Mouse (Mus musculus) adrenal gland (tissue): ENCODE data around the gene Arid1a.
"Not testable (repeated sequence)": the region's sequence is repeated elsewhere in the genome, so short reads cannot be mapped to it uniquely, and the experiment has no call there.

Source experiments
- intact Hi-C: fragments of 180-260 bp; cut with DNase I; formaldehyde crosslinking; loops from one replicate; pipeline ENCODE4 v1.15.1; 2025

The Arid1a gene

DNA sequence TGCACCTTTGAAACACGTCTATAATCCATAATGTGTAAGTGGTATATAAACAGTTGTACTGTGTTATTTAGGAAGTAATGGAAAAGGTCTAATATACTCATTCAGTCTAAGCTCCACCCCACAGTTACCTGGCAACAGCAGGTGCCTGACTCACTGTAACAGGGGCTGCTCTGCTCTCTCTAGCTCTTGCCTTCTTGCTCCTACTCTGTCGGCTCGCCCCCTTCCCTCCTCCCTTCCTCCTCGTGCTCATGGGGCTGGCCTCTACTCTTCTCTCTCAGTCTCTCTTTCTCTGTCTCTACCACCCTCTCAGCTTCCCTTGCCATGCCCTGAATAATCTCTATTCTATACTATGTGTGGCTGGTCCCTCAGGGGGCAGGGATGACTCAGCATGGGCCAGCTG is 99.6 kb downstream of the Arid1a start:
- intact Hi-C loops = no loop called here

DNA sequence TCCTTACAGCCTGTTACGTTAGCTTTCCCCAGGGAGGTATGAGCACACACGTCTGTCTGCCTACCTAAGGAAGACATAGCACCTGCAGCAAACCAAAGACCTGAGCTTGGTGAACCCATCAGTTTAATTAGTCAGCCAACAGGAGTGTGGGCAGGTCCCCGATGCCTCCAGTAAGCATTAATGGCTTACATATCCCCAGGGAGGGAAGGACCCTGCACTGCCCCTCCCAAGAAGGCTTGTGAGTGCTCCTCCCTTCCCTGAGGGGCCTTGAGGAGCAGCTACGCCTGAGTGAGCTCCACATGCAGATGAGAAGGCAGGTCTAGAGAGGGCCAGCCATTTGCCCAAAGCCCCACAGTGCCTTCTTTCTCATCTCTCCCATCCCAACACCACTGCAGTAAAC is 100.3 kb downstream of the Arid1a start:
- intact Hi-C loops = no loop called here

DNA sequence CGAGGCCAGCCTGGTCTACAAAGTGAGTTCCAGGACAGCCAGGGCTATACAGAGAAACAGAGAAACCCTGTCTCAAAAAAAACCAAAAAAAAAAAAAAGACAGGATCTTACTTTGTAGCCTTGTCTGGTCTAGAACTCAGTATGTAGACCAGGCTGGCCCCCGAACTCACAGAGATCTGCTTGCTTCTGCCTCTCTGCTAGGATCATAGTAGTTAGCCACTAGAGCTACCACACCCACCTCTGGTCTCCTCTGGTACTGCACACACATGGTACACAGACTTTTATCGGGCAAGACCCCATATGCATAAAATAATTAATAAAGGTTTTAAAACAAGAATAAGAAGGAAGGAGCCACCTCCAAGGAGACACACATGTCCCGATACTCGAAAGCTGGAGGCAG is 102.5 kb downstream of the Arid1a start:
- intact Hi-C loops = loop anchor here (5.0 kb wide), 1 partner anchor 62 kb away; no protein-coding TSS in a partner anchor

DNA sequence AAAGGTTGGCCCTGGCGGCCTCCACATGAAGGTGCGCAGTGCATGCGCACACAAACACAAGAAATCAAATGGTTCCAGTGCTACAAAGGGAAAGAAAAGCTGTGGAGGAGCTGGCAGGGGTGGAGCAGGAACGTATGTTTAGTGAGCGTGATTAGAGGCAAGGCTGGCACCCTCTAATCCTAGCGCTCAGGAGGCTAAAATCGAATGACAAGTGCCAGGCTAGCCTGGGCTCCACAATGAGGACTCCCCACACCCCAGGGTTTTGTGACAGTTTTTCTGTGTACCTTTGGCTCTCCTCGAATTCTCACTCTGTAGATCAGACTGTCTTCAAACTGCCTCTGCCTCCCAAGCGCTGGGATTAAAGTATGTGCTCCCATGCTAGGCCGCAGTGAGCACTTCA is 103.8 kb downstream of the Arid1a start:
- intact Hi-C loops = loop anchor here (5.0 kb wide), 1 partner anchor 60 kb away; no protein-coding TSS in a partner anchor

DNA sequence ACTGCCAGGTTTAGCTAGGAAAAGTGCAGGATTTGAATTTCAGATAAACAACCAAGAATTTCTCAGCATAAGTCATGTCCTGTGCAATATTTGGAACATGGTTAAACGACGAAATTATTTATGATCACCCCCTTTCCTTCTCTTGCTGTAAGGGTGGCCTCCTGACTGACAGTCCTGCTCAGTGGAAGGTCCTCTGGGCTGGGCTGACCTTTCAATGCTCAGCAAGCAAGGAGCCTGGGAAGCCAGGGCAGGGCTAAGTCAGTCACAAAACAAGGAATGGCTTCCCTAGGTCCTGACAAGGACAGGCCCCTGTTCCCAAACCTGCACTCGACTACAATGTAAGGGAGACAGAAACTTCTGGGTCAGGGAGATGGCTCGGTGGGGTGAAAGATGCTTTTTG is 104.6 kb downstream of the Arid1a start:
- intact Hi-C loops = loop anchor here (5.0 kb wide), 1 partner anchor 60 kb away; no protein-coding TSS in a partner anchor

DNA sequence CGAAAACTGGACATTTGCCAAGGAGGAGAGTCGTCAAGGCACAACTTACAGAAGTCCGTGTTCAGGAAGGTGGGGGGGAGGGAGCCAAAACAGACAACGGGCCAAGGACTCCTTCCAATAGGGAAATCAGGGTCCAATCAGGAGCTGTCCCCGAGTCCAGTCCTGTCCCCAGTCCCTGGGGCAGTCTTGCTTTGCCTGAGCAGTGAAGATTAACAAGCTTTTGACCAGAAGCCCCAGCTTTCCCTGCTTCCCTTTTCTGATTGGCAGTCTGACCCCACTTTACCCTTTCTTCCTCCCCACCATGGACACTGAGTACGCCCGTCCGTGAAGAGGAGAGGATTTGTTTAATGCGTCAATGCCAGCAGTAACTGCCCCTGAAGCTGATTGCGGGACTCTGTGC is 105.1 kb downstream of the Arid1a start:
- intact Hi-C loops = loop anchor here (5.0 kb wide), 1 partner anchor 59 kb away; no protein-coding TSS in a partner anchor

DNA sequence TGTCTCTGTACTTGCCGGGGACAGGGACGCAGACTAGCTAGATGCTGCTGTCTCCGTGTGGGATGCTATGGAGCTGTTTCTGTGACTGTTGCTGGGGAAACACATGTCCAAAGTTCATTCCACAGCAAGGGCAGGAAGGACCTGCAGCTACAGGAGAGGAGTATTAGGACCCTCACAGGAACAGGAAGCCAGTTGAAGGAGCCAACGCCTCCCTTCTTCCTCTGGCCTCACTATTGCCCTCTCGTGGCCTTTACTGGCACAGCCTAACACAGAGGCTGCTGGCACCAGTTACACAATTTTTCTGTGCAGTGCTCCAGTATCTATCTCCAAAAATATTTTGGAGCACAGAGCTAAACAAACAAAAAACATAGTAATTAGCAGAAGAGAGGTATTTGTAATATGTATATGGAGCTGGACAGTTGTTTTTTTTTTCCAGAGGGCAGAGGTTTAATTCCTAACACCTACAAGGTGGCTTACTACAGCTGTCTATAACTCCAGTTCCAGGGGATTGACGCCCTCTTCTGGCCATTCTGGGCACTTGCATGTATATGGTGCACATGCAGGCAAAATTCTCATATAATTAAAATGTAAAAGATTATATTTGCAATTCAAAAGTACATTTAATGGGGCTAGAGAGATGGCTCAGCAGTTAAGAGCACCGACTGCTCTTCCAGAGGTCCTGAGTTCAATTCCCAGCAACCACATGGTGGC is 106.4 kb downstream of the Arid1a start, which contains the start of gene Zdhhc18:
Gene Zdhhc18, minus strand, starts transcription at position 166 of the 711 bp plus-strand sequence.
- intact Hi-C loops = loop anchor here (5.0 kb wide), 1 partner anchor 58 kb away; no protein-coding TSS in a partner anchor

DNA sequence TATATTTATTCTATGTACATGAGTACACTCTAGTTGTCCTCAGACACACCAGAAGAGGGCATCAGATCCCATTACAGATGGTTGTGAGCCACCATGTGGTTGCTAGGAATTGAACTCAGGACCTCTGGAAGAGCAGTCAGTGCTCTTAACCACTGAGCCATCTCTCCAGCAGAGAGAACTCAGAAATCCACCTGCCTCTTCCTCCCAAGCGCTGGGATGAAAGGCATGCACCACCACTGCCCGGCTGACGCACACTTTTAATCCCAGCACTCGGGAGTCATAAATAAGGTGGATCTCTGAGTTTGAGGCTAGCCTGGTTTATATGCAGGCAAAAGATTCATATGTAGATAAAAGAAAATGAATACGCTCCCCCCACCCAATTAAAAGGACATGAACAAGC is 107.1 kb downstream of the Arid1a start:
- intact Hi-C loops = not testable (repeated sequence)

DNA sequence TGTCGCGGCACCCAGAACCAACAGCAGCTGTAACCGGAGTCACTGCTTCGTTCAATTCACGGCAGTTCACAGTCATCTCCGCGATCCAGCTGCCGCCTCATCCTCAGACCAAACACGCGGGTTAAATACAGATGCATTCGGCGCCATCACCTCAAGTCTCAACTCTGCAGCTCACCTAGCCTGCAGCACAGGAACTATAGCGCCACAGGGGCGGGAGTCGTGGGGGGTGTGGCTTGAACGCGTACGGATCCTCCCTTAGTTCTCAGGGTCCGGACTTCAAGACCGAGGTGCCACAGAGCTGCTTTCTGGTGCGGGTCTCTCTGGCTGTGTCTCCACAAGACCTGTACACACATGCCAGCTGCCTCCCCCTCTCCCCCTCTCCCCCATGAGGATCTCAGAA is 110.9 kb downstream of the Arid1a start:
- intact Hi-C loops = no loop called here

DNA sequence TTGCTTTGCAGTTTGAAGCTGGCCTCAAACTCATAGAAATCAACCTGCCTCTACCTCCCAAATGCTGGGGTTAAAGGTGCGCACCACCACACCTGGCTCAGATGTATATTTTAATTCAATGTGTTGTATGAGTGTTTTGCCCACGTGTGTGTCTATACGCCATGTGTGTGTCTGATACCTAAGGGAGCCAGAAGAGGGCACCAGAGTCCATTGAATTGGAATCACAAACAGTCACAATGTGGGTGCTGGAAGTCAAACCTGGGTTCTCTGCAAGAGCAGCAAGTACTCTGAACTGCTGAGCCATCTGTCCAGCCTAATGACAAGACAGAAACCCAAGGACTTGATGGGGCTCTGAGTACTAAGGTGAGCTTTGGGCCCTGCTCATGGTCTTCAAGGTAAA is 111.4 kb downstream of the Arid1a start:
- intact Hi-C loops = no loop called here

DNA sequence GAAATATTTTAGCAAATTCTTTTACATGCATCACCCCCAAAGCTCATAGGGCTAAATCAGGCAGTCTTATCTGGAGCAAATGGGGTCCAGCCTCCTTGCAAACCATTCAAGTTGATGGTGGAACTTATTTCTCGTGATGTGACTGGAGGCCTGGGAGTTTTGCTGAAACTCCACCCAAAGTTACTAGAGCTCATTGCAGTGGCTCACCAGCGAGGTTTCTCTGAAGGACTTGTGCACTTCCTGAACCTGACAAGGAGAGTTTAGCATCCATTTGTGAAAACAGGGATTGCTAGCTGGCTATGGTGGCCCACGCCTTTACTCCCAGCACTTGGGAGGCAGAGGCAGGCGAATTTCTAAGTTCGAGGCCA is 122.5 kb downstream of the Arid1a start:
- intact Hi-C loops = no loop called here

DNA sequence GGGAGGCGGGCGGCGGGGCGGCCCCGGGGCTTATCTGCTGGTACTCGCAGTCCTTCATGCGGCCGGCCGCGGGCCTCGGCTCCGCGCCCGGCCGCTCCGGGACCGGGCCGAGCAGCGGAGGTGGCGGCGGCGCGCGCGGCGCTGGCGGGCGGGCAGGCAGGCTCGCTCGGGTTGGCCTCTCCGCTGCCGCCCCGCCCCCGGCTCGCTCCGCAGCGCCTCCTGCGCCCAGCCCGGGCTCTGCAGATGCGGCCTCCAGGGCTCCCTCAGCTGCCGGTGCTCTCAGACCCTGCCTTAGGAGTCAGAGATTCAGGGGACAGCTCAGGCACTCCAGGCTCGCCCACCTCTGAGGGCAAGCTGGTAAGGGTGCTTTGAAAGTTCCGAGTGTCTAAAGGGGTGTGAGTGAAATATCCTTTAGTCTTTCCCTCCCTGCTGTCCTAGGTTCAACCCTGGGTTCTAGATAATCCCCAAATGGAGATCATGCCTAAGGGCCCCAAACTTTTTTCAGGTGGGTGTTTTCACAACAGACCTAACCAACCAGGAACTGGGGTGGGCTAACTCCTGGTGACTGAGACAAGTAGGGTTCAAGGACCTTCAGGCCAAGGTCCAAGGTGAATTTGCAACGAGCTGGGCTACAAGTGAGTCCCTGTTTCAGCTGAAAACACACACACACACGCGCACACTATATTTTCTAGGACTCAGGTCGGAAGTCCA is 123.1 kb downstream of the Arid1a start:
- intact Hi-C loops = no loop called here

DNA sequence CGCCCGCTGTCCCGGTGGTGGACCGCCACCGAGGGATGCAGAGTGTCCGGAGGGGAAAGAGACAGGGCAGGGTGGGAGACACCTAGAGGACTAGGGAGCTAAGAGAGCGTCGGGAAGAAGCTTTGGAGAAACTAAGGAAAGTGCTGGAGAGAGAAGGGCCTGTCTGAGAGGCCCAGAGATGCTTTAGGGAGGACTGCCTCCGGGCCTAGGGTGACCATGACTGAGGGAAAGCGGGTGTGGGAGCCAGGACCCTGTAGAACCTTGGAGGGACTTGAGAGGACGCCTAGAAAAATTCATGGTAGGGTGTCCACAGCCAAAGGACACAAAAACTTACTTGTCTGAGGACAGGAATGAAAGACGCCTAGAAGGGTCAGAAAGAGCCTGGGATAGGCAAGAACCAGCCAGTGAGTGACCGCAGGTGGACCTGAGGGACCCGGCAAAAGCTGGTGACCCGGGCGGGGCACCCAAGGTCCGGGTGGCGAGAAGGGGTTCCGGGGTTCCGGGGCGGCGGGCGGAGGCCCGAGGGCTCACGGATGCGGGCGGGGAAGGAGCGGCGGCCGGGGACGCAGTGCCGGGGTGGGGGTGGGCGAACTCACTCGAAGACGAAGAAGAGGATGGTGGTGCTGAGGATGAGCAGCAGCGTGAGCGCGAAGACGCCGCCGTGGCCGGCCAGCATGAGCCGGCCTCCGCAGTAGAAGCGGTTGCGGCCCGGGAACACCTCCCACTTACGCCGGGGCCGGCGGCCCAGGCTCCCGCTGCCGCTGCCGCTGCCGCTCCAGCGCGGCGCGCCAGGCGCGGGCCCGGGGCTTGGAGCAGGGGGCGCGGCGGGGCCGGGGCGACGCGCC is 123.9 kb downstream of the Arid1a start:
- intact Hi-C loops = no loop called here

DNA sequence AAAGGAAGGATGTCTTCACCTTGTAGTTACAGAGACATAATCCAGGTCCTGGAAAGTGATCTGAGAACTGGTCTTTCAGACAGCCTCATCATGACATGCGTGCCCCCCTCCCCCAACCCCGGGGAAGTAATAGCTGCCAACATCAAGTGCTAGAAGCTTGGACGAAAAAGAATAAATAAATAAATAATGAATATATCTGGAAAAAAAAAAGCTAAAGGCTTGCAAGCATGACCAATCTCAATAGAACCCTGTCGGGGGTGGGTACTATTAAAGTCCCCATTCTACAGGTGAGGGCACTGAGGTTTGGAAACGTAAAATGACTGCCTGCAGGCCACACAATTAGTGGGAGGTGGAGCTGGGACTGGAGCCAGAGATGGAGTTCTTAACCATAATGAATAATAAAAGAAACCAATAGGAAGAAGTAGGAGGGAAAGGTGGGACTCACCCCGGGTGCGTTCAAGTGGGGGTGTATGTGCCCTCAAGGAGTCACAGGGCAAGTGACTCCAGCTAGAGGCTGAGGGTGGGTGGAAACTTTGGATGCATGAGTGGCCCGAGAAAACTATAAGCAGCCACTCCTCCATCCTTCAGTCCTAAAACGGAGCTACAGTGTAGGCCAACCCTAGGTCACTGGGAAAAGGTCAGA is 124.7 kb downstream of the Arid1a start:
- intact Hi-C loops = no loop called here

DNA sequence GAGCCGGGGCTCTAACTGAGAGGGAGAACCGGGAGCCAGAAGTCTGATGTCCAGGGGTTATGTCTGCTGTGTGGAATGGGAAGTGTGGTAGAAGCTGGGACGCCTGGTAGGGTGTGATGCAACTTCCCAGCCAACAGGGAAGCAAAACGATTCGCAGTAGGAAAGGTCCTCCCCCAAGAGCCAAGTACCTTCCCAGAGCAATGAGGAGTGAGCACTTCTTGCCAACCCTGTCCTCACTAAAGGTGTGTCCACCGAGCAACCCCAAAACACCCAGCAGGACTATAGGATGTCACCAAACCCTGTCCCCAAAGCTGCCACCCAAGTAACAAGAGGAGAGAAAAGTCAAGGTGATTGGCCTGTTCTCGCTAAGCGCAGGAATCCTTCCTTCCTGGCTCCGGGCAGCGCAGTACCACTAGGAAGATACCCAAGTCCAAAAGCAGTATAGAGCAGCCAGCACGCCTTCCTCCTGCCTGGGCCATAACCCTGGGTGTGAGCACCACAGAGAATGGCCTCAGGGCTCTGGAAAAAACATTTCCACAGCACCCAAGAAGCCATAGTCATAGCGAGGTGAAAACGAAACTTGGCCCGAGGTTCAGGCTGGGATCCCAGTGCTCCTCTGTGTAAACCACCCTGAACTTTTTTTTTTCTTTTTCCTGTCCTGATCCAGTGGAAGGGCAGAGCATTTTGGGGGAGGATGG is 125.3 kb downstream of the Arid1a start:
- intact Hi-C loops = no loop called here

DNA sequence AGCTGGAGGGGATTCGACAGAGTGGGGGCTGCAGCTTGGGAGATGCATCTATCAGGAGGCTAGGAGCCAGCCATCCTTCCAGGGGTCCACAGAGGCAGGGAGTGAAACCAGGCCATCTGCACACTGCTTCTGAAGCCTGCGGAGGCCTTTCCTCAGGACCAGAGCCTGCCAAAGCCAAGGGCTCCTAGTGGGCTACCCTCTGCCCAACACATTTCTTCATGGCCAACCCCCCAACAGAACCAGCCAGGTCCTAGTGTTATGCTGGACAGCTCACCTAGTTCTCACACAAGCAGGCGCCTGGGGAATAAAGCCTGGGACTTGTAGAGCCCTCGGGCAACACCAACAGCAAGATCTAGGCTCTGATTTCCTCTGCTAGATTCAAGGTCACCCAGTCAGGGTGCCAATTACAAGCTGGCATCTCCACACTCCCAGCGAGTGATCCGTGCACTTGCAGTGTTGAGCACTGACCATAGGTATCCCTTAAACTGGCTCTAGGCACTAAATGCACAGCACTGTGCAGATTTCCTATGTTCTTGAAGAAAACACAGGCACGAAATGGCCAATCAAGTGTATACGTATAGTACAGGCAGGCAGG is 126.1 kb downstream of the Arid1a start:
- intact Hi-C loops = no loop called here

DNA sequence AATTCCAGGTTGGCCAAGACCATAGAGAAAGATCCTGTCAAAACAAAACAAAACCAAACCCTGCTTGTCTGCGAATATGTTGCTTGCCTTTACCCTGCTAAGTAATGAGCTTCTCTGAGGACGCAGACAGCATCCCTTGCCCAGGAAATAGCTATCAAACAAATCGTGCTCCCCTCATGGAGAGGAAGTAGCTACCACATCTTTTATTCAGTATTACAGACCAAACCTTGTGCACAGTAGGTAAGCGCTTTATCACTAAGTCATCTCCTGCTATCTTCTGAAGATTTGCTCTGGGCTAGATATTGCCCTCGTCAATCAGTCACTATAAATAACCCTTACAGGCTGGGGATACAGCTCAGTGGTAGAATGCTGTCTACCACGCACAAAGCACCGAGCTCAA is 127.4 kb downstream of the Arid1a start:
- intact Hi-C loops = no loop called here
